Mouse (Mus musculus) C2C12 (cell line): ENCODE results near the gene Coq2. TPM values are rescaled to one million over a fixed set of nuclear protein-coding genes. Genes with fewer than 3 reads are reported as not detected.

Experiments used
- H3K27me3 ChIP-seq: one replicate; pipeline ENCODE4 v1.6.1; 2011; ENCODE audit not compliant: control insufficient read depth, insufficient read depth, insufficient read length
- H3K36me3 ChIP-seq: one replicate; pipeline ENCODE4 v1.6.1; 2011; ENCODE audit not compliant: control insufficient read depth, insufficient read depth
- H3K4me3 ChIP-seq: one replicate; pipeline ENCODE4 v1.5.1; 2011; ENCODE audit warnings: mild to moderate bottlenecking, control low read depth; ENCODE audit not compliant: poor library complexity, insufficient read depth, severe bottlenecking
- H3K79me2 ChIP-seq: one replicate; pipeline ENCODE4 v1.6.1; 2011; ENCODE audit not compliant: control insufficient read depth, insufficient read depth
- H3K79me3 ChIP-seq: one replicate; pipeline ENCODE4 v1.6.1; 2011; ENCODE audit warnings: low read depth, control low read depth
- H3ac ChIP-seq: one replicate; pipeline ENCODE3; 2011; ENCODE audit warnings: low read depth; ENCODE audit not compliant: control insufficient read depth, insufficient read length
- CEBPB ChIP-seq: IDR thresholded peaks from one replicate; pipeline ENCODE4 v1.6.1; 2011; ENCODE audit warnings: low read depth, mild to moderate bottlenecking, control low read depth, moderate library complexity
- CTCF ChIP-seq: IDR thresholded peaks from one replicate; pipeline ENCODE4 v1.5.1; 2011; ENCODE audit not compliant: control insufficient read depth, insufficient read depth, insufficient read length
- FOSL1 ChIP-seq: IDR thresholded peaks from one replicate; pipeline ENCODE4 v1.8.0; 2011; ENCODE audit warnings: mild to moderate bottlenecking, low read length; ENCODE audit not compliant: poor library complexity, insufficient read depth, severe bottlenecking
- MAX ChIP-seq: IDR thresholded peaks from one replicate; pipeline ENCODE4 v1.6.1; 2011; ENCODE audit warnings: mild to moderate bottlenecking, control low read depth
- MYOD1 ChIP-seq: IDR thresholded peaks from one replicate; pipeline ENCODE4 v1.6.1; 2011; ENCODE audit warnings: low read depth; ENCODE audit not compliant: control insufficient read depth, insufficient read length
- MYOG ChIP-seq: IDR thresholded peaks from one replicate; pipeline ENCODE4 v1.6.1; 2011; ENCODE audit not compliant: control insufficient read depth, insufficient read length; ENCODE audit errors: extremely low read depth
- USF1 ChIP-seq: IDR thresholded peaks from one replicate; pipeline ENCODE4 v1.6.1; 2011; ENCODE audit warnings: low read depth, mild to moderate bottlenecking, control low read depth, moderate library complexity
- polyA plus RNA-seq: library from polyadenylated mRNA; unstranded; fragments of >200 nt; fragmentation: generic; extraction: Trizol; gene quantifications from one replicate; pipeline ENCODE4 v1.2.1, GENCODE M21; 2012; ENCODE audit warnings: missing spikeins

The Coq2 gene
- polyA plus RNA-seq, 1 experiment = 25.0 TPM

- Histone ChIP-seq H3K79me2 (no peaks in the 10 kb centered on the region), H3K36me3 (no peaks in the 10 kb centered on the region), H3ac (no peak overlapping the region), H3K79me3 (no peaks in the 10 kb centered on the region), H3K4me3 (no peak overlapping the region), H3K27me3 (no peaks in the 10 kb centered on the region)
- TF ChIP-seq USF1 (no peak), FOSL1 (no peak), MYOG (no peak), CEBPB (no peak)
Observed at GRCm38 (mm10) chr5:100634885-100635478, 40.0 kb downstream of the Coq2 start.

- Histone ChIP-seq H3K79me2 (no peaks in the 10 kb centered on the region), H3K36me3 (no peaks in the 10 kb centered on the region), H3K4me3 (no peak overlapping the region), H3K27me3 (no peaks in the 10 kb centered on the region), H3ac (no peak overlapping the region), H3K79me3 (no peaks in the 10 kb centered on the region)
- TF ChIP-seq USF1 = no peak
- TF ChIP-seq CEBPB = peak; percentile 64
Observed at GRCm38 (mm10) chr5:100632540-100633129, 42.3 kb downstream of the Coq2 start.

- TF ChIP-seq MYOG = no peak
- no peak for TF ChIP-seq FOSL1
- no peak for TF ChIP-seq MYOD1
- TF ChIP-seq CTCF = no peak
- TF ChIP-seq MAX = no peak
- no peak for TF ChIP-seq CEBPB
- no peak for TF ChIP-seq USF1
- H3K36me3 ChIP-seq = no peaks in the 10 kb centered on the region
- no peak overlapping the region for H3K4me3 ChIP-seq
- no peaks in the 10 kb centered on the region for H3K79me2 ChIP-seq
- H3K27me3 ChIP-seq = no peaks in the 10 kb centered on the region
- no peaks in the 10 kb centered on the region for H3K79me3 ChIP-seq
- H3ac ChIP-seq = no peak overlapping the region
Observed at GRCm38 (mm10) chr5:100628807-100629206, 46.1 kb downstream of the Coq2 start.

- Histone ChIP-seq H3K79me3 (no peaks in the 10 kb centered on the region), H3K27me3 (no peaks in the 10 kb centered on the region), H3K36me3 (no peaks in the 10 kb centered on the region), H3K79me2 (no peaks in the 10 kb centered on the region), H3ac (no peak overlapping the region), H3K4me3 (no peak overlapping the region)
- no peak for TF ChIP-seq CEBPB
- TF ChIP-seq MYOG = no peak
- TF ChIP-seq FOSL1 = no peak
- TF ChIP-seq MYOD1 = no peak
- no peak for TF ChIP-seq CTCF
- no peak for TF ChIP-seq USF1
- TF ChIP-seq MAX = no peak
Observed at GRCm38 (mm10) chr5:100626526-100626925, 48.4 kb downstream of the Coq2 start.

GRCm38 (mm10) chr5:100624743-100625360 is 50.1 kb downstream of the Coq2 start:
- TF ChIP-seq CEBPB = no peak
- TF ChIP-seq USF1 = no peak
- no peak for TF ChIP-seq MAX
- TF ChIP-seq CTCF = no peak
- TF ChIP-seq FOSL1 = no peak
- no peak for TF ChIP-seq MYOD1
- no peak for TF ChIP-seq MYOG
- Histone ChIP-seq H3ac (no peak overlapping the region), H3K79me2 (no peaks in the 10 kb centered on the region), H3K36me3 (no peaks in the 10 kb centered on the region), H3K79me3 (no peaks in the 10 kb centered on the region), H3K4me3 (no peak overlapping the region), H3K27me3 (no peaks in the 10 kb centered on the region)
